Mouse (Mus musculus): Measurements from ENCODE around the gene St6galnac4. TPM values are rescaled to one million over a fixed set of nuclear protein-coding genes. Genes with fewer than 3 reads are reported as not detected.
A peak's percentile ranks its signal among the peaks of the same experiment; 100 is the strongest.

Gene St6galnac4
- total and polyA plus RNA-seq, 2 experiments, result 0.74 to 2.2 TPM

- peak within 1 kb of the TSS; percentile 67 for H3K4me3 ChIP-seq (ENCODE audit: insufficient read depth, low read depth, low read length)
- H3K27me3 ChIP-seq (ENCODE audit: control insufficient read depth, insufficient read depth, low read length), result 0 out of 2 replicates have a peak, but pooled peaks cover 5% of the 10 kb centered on the region
- peak within 1 kb of the TSS; percentile 32 for H3K27ac ChIP-seq (replicated peaks; ENCODE audit: insufficient read depth, low read depth, low read length)
- H3K79me2 ChIP-seq (ENCODE audit: control insufficient read depth, insufficient read depth, low read length), result no peaks in the 10 kb centered on the region; the same call in 1 of the 2 replicates
- H3K36me3 ChIP-seq (ENCODE audit: control insufficient read depth, insufficient read depth, low read length), result peaks cover 6% of the 10 kb centered on the region; the same call in 1 of the 2 replicates
- peaks cover 5% of the 10 kb centered on the region for H3K4me1 ChIP-seq (ENCODE audit: control insufficient read depth, insufficient read depth, low read length)
- WGBS, result under 1% methylated on average over 36 of the region's 36 CpGs
- peak; percentile 85 for DNase-seq (ENCODE audit: extremely low read depth, low read depth, low spot score)
- no peak for TF ChIP-seq CTCF (IDR thresholded peaks at IDR 0.05; ENCODE audit: low read depth, low read length)
- TF ChIP-seq POLR2A (IDR thresholded peaks at IDR 0.05; ENCODE audit: extremely low read depth, insufficient read depth, low read length), result peak; percentile 64; the same call in 1 of the 2 replicates
- peak within 1 kb of the TSS; percentile 81 for H3K9ac ChIP-seq (ENCODE audit: low read depth, low read length)
Measured at GRCm38 (mm10) chr2:32570698-32571494, 16.0 kb upstream of the St6galnac4 start, which contains the start of gene Dpm2. Gene Dpm2 (plus strand): TSS chr2:32570858.

GRCm38 (mm10) chr2:32572196-32572595, 14.7 kb upstream of the St6galnac4 start:
- no peak for TF ChIP-seq CTCF (IDR thresholded peaks at IDR 0.05; ENCODE audit: low read depth, low read length)
- TF ChIP-seq POLR2A (IDR thresholded peaks at IDR 0.05; ENCODE audit: extremely low read depth, insufficient read depth, low read length), result no peak
- DNase-seq (ENCODE audit: extremely low read depth, low read depth, low spot score), result no peak
- H3K4me3 ChIP-seq (ENCODE audit: insufficient read depth, low read depth, low read length), result no peak overlapping the region
- no peak overlapping the region for H3K9ac ChIP-seq (ENCODE audit: low read depth, low read length)
- peaks cover 5% of the 10 kb centered on the region for H3K4me1 ChIP-seq (ENCODE audit: control insufficient read depth, insufficient read depth, low read length)
- no peaks in the 10 kb centered on the region for H3K36me3 ChIP-seq (ENCODE audit: control insufficient read depth, insufficient read depth, low read length)
- no peak overlapping the region for H3K27ac ChIP-seq (replicated peaks; ENCODE audit: insufficient read depth, low read depth, low read length)
- WGBS, result 94% methylated on average over 11 of the region's 11 CpGs
- no peaks in the 10 kb centered on the region; the same call in 1 of the 2 replicates for H3K79me2 ChIP-seq (ENCODE audit: control insufficient read depth, insufficient read depth, low read length)
- H3K27me3 ChIP-seq (ENCODE audit: control insufficient read depth, insufficient read depth, low read length), result 0 out of 2 replicates have a peak, but pooled peaks cover 5% of the 10 kb centered on the region

- Histone ChIP-seq H3K4me1 (ENCODE audit: control insufficient read depth, insufficient read depth, low read length) (peaks cover 5% of the 10 kb centered on the region), H3K9ac (ENCODE audit: low read depth, low read length) (peak within 1 kb of the TSS; percentile 17; the same call in 1 of the 2 replicates), H3K4me3 (ENCODE audit: insufficient read depth, low read depth, low read length) (no peak within 1 kb of the TSS), H3K79me2 (ENCODE audit: control insufficient read depth, insufficient read depth, low read length) (no peaks in the 10 kb centered on the region; the same call in 1 of the 2 replicates), H3K27me3 (ENCODE audit: control insufficient read depth, insufficient read depth, low read length) (0 out of 2 replicates have a peak, but pooled peaks cover 5% of the 10 kb centered on the region), H3K27ac (replicated peaks; ENCODE audit: insufficient read depth, low read depth, low read length) (no peak within 1 kb of the TSS), H3K36me3 (ENCODE audit: control insufficient read depth, insufficient read depth, low read length) (no peaks in the 10 kb centered on the region)
- DNase-seq (ENCODE audit: extremely low read depth, low read depth, low spot score), result no peak
- 79% methylated on average over 6 of the region's 6 CpGs for WGBS
- no peak for TF ChIP-seq CTCF (IDR thresholded peaks at IDR 0.05; ENCODE audit: low read depth, low read length)
Measured at GRCm38 (mm10) chr2:32574497-32574896, 12.4 kb upstream of the St6galnac4 start, which contains the start of gene Pip5kl1. Gene Pip5kl1 (plus strand): TSS chr2:32574797.

- TF ChIP-seq POLR2A (IDR thresholded peaks at IDR 0.05; ENCODE audit: extremely low read depth, insufficient read depth, low read length) (no peak), CTCF (IDR thresholded peaks at IDR 0.05; ENCODE audit: low read depth, low read length) (peak; percentile 69; the same call in 1 of the 2 replicates)
- DNase-seq (ENCODE audit: extremely low read depth, low read depth, low spot score), result no peak
- Histone ChIP-seq H3K9ac (ENCODE audit: low read depth, low read length) (no peak overlapping the region), H3K4me1 (ENCODE audit: control insufficient read depth, insufficient read depth, low read length) (peaks cover 5% of the 10 kb centered on the region), H3K27me3 (ENCODE audit: control insufficient read depth, insufficient read depth, low read length) (0 out of 2 replicates have a peak, but pooled peaks cover 5% of the 10 kb centered on the region), H3K4me3 (ENCODE audit: insufficient read depth, low read depth, low read length) (no peak overlapping the region), H3K79me2 (ENCODE audit: control insufficient read depth, insufficient read depth, low read length) (no peaks in the 10 kb centered on the region; the same call in 1 of the 2 replicates), H3K27ac (replicated peaks; ENCODE audit: insufficient read depth, low read depth, low read length) (no peak overlapping the region), H3K36me3 (ENCODE audit: control insufficient read depth, insufficient read depth, low read length) (no peaks in the 10 kb centered on the region)
- 8% methylated on average over 26 of the region's 26 CpGs for WGBS
Measured at GRCm38 (mm10) chr2:32574901-32575585, 11.9 kb upstream of the St6galnac4 start.

- Histone ChIP-seq H3K4me1 (ENCODE audit: control insufficient read depth, insufficient read depth, low read length) (peaks cover 5% of the 10 kb centered on the region), H3K9ac (ENCODE audit: low read depth, low read length) (peak within 1 kb of the TSS; percentile 17; the same call in 1 of the 2 replicates), H3K4me3 (ENCODE audit: insufficient read depth, low read depth, low read length) (no peak within 1 kb of the TSS), H3K27me3 (ENCODE audit: control insufficient read depth, insufficient read depth, low read length) (0 out of 2 replicates have a peak, but pooled peaks cover 5% of the 10 kb centered on the region), H3K27ac (replicated peaks; ENCODE audit: insufficient read depth, low read depth, low read length) (no peak within 1 kb of the TSS), H3K36me3 (ENCODE audit: control insufficient read depth, insufficient read depth, low read length) (no peaks in the 10 kb centered on the region), H3K79me2 (ENCODE audit: control insufficient read depth, insufficient read depth, low read length) (no peaks in the 10 kb centered on the region; the same call in 1 of the 2 replicates)
- no peak for DNase-seq (ENCODE audit: extremely low read depth, low read depth, low spot score)
- 23% methylated on average over 28 of the region's 28 CpGs for WGBS
- no peak for TF ChIP-seq CTCF (IDR thresholded peaks at IDR 0.05; ENCODE audit: low read depth, low read length)
- TF ChIP-seq POLR2A (IDR thresholded peaks at IDR 0.05; ENCODE audit: extremely low read depth, insufficient read depth, low read length), result no peak
Measured at GRCm38 (mm10) chr2:32575586-32576160, 11.2 kb upstream of the St6galnac4 start, which contains the start of gene 9430097D07Rik. Gene 9430097D07Rik (minus strand): TSS chr2:32575684.
